Mouse (Mus musculus) embryonic facial prominence, embryonic 13.5 days (tissue): ENCODE data around the gene Skint8. TPM values are rescaled to one million over a fixed set of nuclear protein-coding genes. Genes with fewer than 3 reads are reported as not detected.
"Not testable (repeated sequence)": the region's sequence is repeated elsewhere in the genome, so short reads cannot be mapped to it uniquely, and the experiment has no call there.

Experiments used
- ATAC-seq: fragments of 200-750 bp; cut with Nextera tagmentation; 2 replicates; pipeline ENCODE4 v1.8.0; 2017; ENCODE audit warnings: low read depth; ENCODE audit not compliant: insufficient number of reproducible peaks, insufficient read depth, low FRiP score, low TSS enrichment
- H3K27ac ChIP-seq: fragments of 300-500 bp; sonication (generic); 2 replicates; pipeline ENCODE4 v1.5.1; 2015; ENCODE audit warnings: moderate library complexity, mild to moderate bottlenecking, inconsistent platforms
- H3K27me3 ChIP-seq: fragments of 300-500 bp; sonication (generic); 2 replicates; pipeline ENCODE4 v1.6.1; 2015; ENCODE audit warnings: mild to moderate bottlenecking, inconsistent platforms
- H3K36me3 ChIP-seq: fragments of 300-500 bp; sonication (generic); 2 replicates; pipeline ENCODE4 v1.6.1; 2015; ENCODE audit warnings: mild to moderate bottlenecking, inconsistent platforms
- H3K4me1 ChIP-seq: fragments of 300-500 bp; sonication (generic); 2 replicates; pipeline ENCODE4 v1.6.1; 2015; ENCODE audit warnings: inconsistent platforms
- H3K4me2 ChIP-seq: fragments of 300-500 bp; sonication (generic); 2 replicates; pipeline ENCODE4 v1.6.1; 2015; ENCODE audit warnings: moderate library complexity, mild to moderate bottlenecking, inconsistent platforms
- H3K4me3 ChIP-seq: fragments of 300-500 bp; sonication (generic); 2 replicates; pipeline ENCODE4 v1.5.1; 2015; ENCODE audit warnings: mild to moderate bottlenecking, inconsistent platforms
- H3K9ac ChIP-seq: fragments of 300-500 bp; sonication (generic); 2 replicates; pipeline ENCODE4 v1.6.1; 2015; ENCODE audit warnings: mild to moderate bottlenecking, inconsistent platforms
- H3K9me3 ChIP-seq: fragments of 300-500 bp; sonication (generic); 2 replicates; pipeline ENCODE4 v1.6.1; 2016; ENCODE audit warnings: inconsistent platforms
- WGBS: fragments of 180-500 bp; shearing (Covaris S2); methylation state at CpG from one replicate; pipeline ENCODE4 v1.1.7; 2015; ENCODE audit warnings: mixed read lengths; 5-methylcytosine and 5-hydroxymethylcytosine counted together
- polyA plus RNA-seq: library from polyadenylated mRNA; unstranded; fragments of >200 nt; fragmentation: Nextera tagmentation; extraction: Ambion mirVana; gene quantifications from 2 replicates; pipeline ENCODE4 v1.2.1, GENCODE M21; 2015

Skint8 gene
- not detected in 2 replicates for polyA plus RNA-seq

DNA sequence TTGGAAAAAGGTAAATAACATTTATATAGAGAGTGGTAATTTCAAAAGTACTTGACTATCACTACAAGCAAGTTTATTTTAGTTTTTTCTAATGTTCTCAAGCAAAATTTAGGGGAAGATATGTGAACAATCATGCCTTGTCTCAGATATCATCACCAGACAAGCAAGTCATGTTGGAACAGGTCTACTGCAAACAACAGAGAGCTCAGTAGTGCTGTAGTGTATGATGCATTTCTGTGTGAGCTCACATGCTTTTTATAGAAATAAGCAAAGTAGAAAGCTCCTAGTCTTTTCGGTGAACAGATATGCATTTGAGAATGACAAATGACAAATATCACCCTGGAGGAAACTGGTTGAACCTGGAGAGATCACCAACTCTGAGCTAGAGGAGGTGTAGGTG lies at the start of gene Skint8:
Skint8 (plus strand) TSS at position 301 of the 400 bp plus-strand sequence.
- Histone ChIP-seq H3K4me3 (no peak within 1 kb of the TSS), H3K4me1 (no peaks in the 10 kb centered on the region), H3K27me3 (no peaks in the 10 kb centered on the region), H3K4me2 (no peak within 1 kb of the TSS), H3K27ac (no peak within 1 kb of the TSS), H3K9me3 (no peaks in the 10 kb centered on the region), H3K9ac (no peak within 1 kb of the TSS), H3K36me3 (no peaks in the 10 kb centered on the region)
- no peak for ATAC-seq
- WGBS, result 86% methylated on average over 1 of the region's 1 CpGs

DNA sequence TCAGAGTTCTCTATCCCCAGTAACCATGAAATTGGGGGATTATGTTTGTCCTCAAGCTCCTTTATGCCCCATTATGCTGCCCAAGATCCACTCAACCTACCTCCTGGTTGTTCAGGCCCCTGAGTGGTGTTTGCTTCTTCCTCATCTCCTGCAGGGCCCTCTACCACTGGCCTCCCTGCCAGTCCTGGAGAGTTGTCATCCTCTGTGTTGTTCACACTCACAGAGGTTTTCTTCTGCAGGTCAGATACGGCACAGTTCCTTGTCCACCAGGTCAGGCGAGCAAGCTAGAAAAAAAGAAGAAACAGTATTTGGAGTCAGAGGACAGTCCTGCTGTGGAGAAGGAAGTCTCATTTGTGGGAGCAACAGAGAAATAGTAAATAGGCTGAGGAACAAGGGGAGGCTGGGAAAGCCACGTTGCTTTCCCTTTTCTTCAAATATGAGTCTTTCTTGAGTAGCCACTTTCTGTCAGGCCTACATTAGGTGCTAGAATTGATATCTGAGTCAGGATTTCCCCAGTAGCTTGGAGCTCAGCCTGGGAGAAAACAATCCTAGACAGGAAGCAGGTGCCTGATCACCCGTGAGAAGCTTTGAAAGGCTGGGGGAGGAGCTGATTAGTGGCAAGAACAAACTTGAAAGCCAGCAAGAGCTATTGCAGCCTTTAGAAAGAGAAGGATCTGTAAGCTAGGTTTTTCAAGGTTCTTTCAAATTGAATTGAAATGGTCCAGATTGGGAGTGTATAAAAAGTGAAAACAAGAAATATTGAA lies 38.9 kb upstream of the Skint8 start:
- no peak for ATAC-seq
- Histone ChIP-seq H3K36me3 (no peaks in the 10 kb centered on the region), H3K4me3 (no peak overlapping the region), H3K27ac (no peak overlapping the region), H3K9me3 (no peaks in the 10 kb centered on the region), H3K4me2 (no peak overlapping the region), H3K4me1 (no peaks in the 10 kb centered on the region), H3K27me3 (no peaks in the 10 kb centered on the region), H3K9ac (no peak overlapping the region)
- WGBS, result 57% methylated on average over 4 of the region's 4 CpGs

- ATAC-seq, result no peak
- Histone ChIP-seq H3K27ac (no peak overlapping the region), H3K9ac (no peak overlapping the region), H3K9me3 (no peaks in the 10 kb centered on the region), H3K4me1 (no peaks in the 10 kb centered on the region), H3K27me3 (no peaks in the 10 kb centered on the region), H3K4me2 (no peak overlapping the region), H3K36me3 (no peaks in the 10 kb centered on the region), H3K4me3 (no peak overlapping the region)
- 91% methylated on average over 12 of the region's 12 CpGs for WGBS
Measured at GRCm38 (mm10) chr4:111883543-111883942, 35.6 kb upstream of the Skint8 start.

- Histone ChIP-seq H3K4me1 (no peaks in the 10 kb centered on the region), H3K36me3 (no peaks in the 10 kb centered on the region), H3K4me2 (peak overlapping the region; percentile 42), H3K4me3 (no peak overlapping the region), H3K9ac (no peak overlapping the region), H3K27me3 (no peaks in the 10 kb centered on the region), H3K9me3 (no peaks in the 10 kb centered on the region), H3K27ac (no peak overlapping the region)
- no peak for ATAC-seq
- WGBS, result 12% methylated on average over 7 of the region's 7 CpGs
Measured at GRCm38 (mm10) chr4:111886018-111886417, 33.2 kb upstream of the Skint8 start.

GRCm38 (mm10) chr4:111886607-111887006 lies 32.6 kb upstream of the Skint8 start:
- peak; percentile 50 for ATAC-seq
- H3K4me2 ChIP-seq, result peak overlapping the region; percentile 42; the same call in 1 of the 2 replicates
- H3K9me3 ChIP-seq, result no peaks in the 10 kb centered on the region
- 22% methylated on average over 4 of the region's 4 CpGs for WGBS
- H3K27me3 ChIP-seq, result no peaks in the 10 kb centered on the region
- no peak overlapping the region for H3K27ac ChIP-seq
- H3K4me3 ChIP-seq, result no peak overlapping the region
- H3K9ac ChIP-seq, result no peak overlapping the region
- no peaks in the 10 kb centered on the region for H3K4me1 ChIP-seq
- no peaks in the 10 kb centered on the region for H3K36me3 ChIP-seq

- no peak overlapping the region for H3K27ac ChIP-seq
- no peaks in the 10 kb centered on the region for H3K27me3 ChIP-seq
- no peaks in the 10 kb centered on the region for H3K36me3 ChIP-seq
- no peak overlapping the region for H3K4me3 ChIP-seq
- no peak for ATAC-seq
- H3K9me3 ChIP-seq, result no peaks in the 10 kb centered on the region
- no peak overlapping the region for H3K9ac ChIP-seq
- no peaks in the 10 kb centered on the region for H3K4me1 ChIP-seq
- H3K4me2 ChIP-seq, result no peak overlapping the region
Measured at GRCm38 (mm10) chr4:111892138-111892537, 27.1 kb upstream of the Skint8 start.

DNA sequence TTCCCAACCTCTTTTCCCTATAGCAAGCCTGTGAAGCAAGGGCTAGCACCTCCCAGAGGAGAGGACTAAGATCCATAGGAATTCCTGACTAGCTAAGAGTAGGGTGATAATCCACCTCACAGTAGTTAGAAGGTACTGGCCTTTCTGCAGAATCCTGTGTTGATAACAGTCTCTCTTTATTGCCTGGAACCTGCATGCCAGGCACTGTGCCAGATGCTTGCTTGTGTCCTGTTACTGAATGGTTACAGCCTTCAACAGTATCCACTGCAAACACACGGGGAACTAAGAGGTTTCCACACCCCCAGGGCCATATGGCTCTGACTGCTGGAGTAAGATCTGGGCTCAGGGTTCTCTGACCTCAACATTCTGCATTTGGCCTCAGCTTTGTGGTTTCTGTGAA lies 21.4 kb upstream of the Skint8 start:
- 46% methylated on average over 1 of the region's 1 CpGs for WGBS
- Histone ChIP-seq H3K9me3 (no peaks in the 10 kb centered on the region), H3K27me3 (no peaks in the 10 kb centered on the region), H3K4me2 (no peak overlapping the region), H3K27ac (no peak overlapping the region), H3K4me3 (no peak overlapping the region), H3K36me3 (no peaks in the 10 kb centered on the region), H3K4me1 (no peaks in the 10 kb centered on the region), H3K9ac (no peak overlapping the region)
- no peak for ATAC-seq

DNA sequence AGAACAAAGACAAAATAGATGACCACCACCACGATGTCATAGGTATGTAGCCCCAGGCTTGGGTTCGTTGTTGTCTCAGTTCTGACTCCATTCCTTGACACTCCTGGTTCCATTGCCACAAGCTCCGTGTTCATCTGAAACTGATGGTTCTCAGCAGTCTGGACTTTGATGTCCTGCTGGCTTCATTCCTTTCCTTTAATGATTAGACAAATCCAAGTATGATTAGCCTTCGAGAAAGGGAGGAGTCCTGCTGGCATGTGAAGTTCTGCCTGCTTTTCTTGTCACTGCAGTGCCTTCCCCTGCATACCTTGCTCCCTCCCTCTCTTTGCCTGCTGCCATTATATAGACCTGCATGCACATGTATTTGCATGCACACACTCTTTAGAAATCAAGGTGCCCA lies 20.6 kb upstream of the Skint8 start:
- no peaks in the 10 kb centered on the region for H3K4me1 ChIP-seq
- 65% methylated on average over 4 of the region's 4 CpGs for WGBS
- no peak for ATAC-seq

DNA sequence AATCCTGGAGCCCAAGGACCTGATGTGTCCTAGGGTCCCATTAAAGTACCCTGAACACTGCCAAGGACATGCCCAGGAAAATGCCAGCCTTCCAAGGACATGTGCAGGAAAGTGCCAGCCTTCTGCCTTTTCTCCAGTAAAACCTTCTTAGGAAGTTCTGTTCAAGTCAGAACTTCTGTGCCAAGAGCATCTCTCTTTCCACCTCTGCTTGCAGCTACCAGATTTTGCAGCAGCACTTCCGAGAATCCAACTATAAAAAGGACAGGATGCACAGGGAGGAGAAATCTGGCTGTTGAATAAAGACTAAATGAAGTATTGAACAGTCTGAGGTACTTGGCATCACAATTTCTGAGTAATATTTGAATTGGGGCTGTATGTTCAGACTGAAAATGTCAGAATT lies 18.7 kb upstream of the Skint8 start:
- not testable (repeated sequence) for H3K27me3 ChIP-seq, H3K9ac ChIP-seq, H3K4me3 ChIP-seq, H3K27ac ChIP-seq, H3K36me3 ChIP-seq, H3K4me1 ChIP-seq, ATAC-seq, H3K9me3 ChIP-seq, H3K4me2 ChIP-seq
- 76% methylated on average over 1 of the region's 1 CpGs for WGBS

More for the DNA sequence above, 20.6 kb upstream of the Skint8 start:
- H3K9ac ChIP-seq, result no peak overlapping the region
- no peak overlapping the region for H3K4me2 ChIP-seq
- H3K4me3 ChIP-seq, result no peak overlapping the region
- no peaks in the 10 kb centered on the region for H3K27me3 ChIP-seq
- no peaks in the 10 kb centered on the region for H3K9me3 ChIP-seq
- H3K36me3 ChIP-seq, result no peaks in the 10 kb centered on the region
- no peak overlapping the region for H3K27ac ChIP-seq

GRCm38 (mm10) chr4:111901473-111901872 lies 17.7 kb upstream of the Skint8 start:
- Histone ChIP-seq H3K27me3 (no peaks in the 10 kb centered on the region), H3K4me3 (no peak overlapping the region), H3K36me3 (no peaks in the 10 kb centered on the region), H3K9ac (no peak overlapping the region), H3K9me3 (no peaks in the 10 kb centered on the region), H3K4me2 (no peak overlapping the region), H3K27ac (no peak overlapping the region), H3K4me1 (no peaks in the 10 kb centered on the region)
- WGBS, result 65% methylated on average over 1 of the region's 1 CpGs
- ATAC-seq, result no peak

GRCm38 (mm10) chr4:111902775-111903174 lies 16.4 kb upstream of the Skint8 start, which contains the start of gene Slc5a9:
Gene Slc5a9 (minus strand): TSS chr4:111902918.
- Histone ChIP-seq H3K9ac (no peak within 1 kb of the TSS), H3K4me1 (no peaks in the 10 kb centered on the region), H3K4me2 (no peak within 1 kb of the TSS), H3K36me3 (no peaks in the 10 kb centered on the region), H3K4me3 (no peak within 1 kb of the TSS), H3K9me3 (no peaks in the 10 kb centered on the region), H3K27me3 (no peaks in the 10 kb centered on the region), H3K27ac (no peak within 1 kb of the TSS)
- ATAC-seq, result peak; percentile 44; the same call in 1 of the 2 replicates

- no peak for ATAC-seq
- H3K9me3 ChIP-seq, result no peaks in the 10 kb centered on the region
- WGBS, result 39% methylated on average over 2 of the region's 2 CpGs
- no peak overlapping the region for H3K4me2 ChIP-seq
- no peaks in the 10 kb centered on the region for H3K4me1 ChIP-seq
- H3K27ac ChIP-seq, result no peak overlapping the region
- no peaks in the 10 kb centered on the region for H3K27me3 ChIP-seq
- H3K36me3 ChIP-seq, result no peaks in the 10 kb centered on the region
- no peak overlapping the region for H3K9ac ChIP-seq
- H3K4me3 ChIP-seq, result no peak overlapping the region
Measured at GRCm38 (mm10) chr4:111907926-111908325, 11.3 kb upstream of the Skint8 start.
